Mouse (Mus musculus): ENCODE measurements around the gene Prss57.

Prss57 gene

GRCm38 (mm10) chr10:79807826-79808225 lies 17.1 kb upstream of the Prss57 start:
- no peak for DNase-seq (ENCODE audit: low spot score)

- DNase-seq (ENCODE audit: low spot score): no peak
Observed at GRCm38 (mm10) chr10:79806972-79807371, 16.2 kb upstream of the Prss57 start.

GRCm38 (mm10) chr10:79806331-79806730 lies 15.6 kb upstream of the Prss57 start:
- DNase-seq (ENCODE audit: low spot score): no peak

- no peak for DNase-seq (ENCODE audit: low spot score)
Observed at GRCm38 (mm10) chr10:79805636-79806035, 14.9 kb upstream of the Prss57 start.

- DNase-seq (ENCODE audit: low spot score): no peak
Observed at GRCm38 (mm10) chr10:79803716-79804323, 13.1 kb upstream of the Prss57 start.

GRCm38 (mm10) chr10:79802331-79802971 lies 11.7 kb upstream of the Prss57 start:
- no peak for DNase-seq (ENCODE audit: low spot score)

GRCm38 (mm10) chr10:79801837-79802236 lies 11.1 kb upstream of the Prss57 start:
- DNase-seq (ENCODE audit: low spot score): no peak

GRCm38 (mm10) chr10:79800508-79800907 lies 9.7 kb upstream of the Prss57 start:
- no peak for DNase-seq (ENCODE audit: low spot score)

- no peak for DNase-seq (ENCODE audit: low spot score)
Observed at GRCm38 (mm10) chr10:79798289-79798928, 7.6 kb upstream of the Prss57 start.

- no peak for DNase-seq (ENCODE audit: low spot score)
Observed at GRCm38 (mm10) chr10:79797326-79797725, 6.6 kb upstream of the Prss57 start.

GRCm38 (mm10) chr10:79795905-79796304 lies 5.1 kb upstream of the Prss57 start:
- DNase-seq (ENCODE audit: low spot score): no peak

GRCm38 (mm10) chr10:79794491-79794931 lies 3.8 kb upstream of the Prss57 start:
- DNase-seq (ENCODE audit: low spot score): no peak

- DNase-seq (ENCODE audit: low spot score): no peak
Observed at GRCm38 (mm10) chr10:79793738-79794490, 3.2 kb upstream of the Prss57 start.

- peak; percentile 60 for DNase-seq (ENCODE audit: low spot score)
Observed at GRCm38 (mm10) chr10:79793051-79793737, 2.4 kb upstream of the Prss57 start, which contains the start of gene Palm. Gene Palm (plus strand): TSS chr10:79793572.

- no peak for DNase-seq (ENCODE audit: low spot score)
Observed at GRCm38 (mm10) chr10:79792339-79793040, 1.7 kb upstream of the Prss57 start.

- DNase-seq (ENCODE audit: low spot score): no peak
Observed at GRCm38 (mm10) chr10:79789581-79789980, 1.2 kb downstream of the Prss57 start.

GRCm38 (mm10) chr10:79788386-79789158 lies 2.2 kb downstream of the Prss57 start:
- DNase-seq (ENCODE audit: low spot score): peak; percentile 66

- no peak for DNase-seq (ENCODE audit: low spot score)
Observed at GRCm38 (mm10) chr10:79783920-79784800, 6.6 kb downstream of the Prss57 start.

- DNase-seq (ENCODE audit: low spot score): no peak
Observed at GRCm38 (mm10) chr10:79783050-79783449, 7.7 kb downstream of the Prss57 start.

Data from spleen, adult 12 weeks (tissue).